Mouse (Mus musculus) liver, embryonic 14.5 days (tissue): ENCODE results near the gene Exosc9.

Experiments
- CTCF ChIP-seq: IDR thresholded peaks from 2 replicates; pipeline ENCODE4 v1.5.1; 2016; ENCODE audit warnings: antibody characterized with exemption, low read depth, control low read depth
- EP300 ChIP-seq: IDR thresholded peaks from 2 replicates; pipeline ENCODE4 v1.6.1; 2016; ENCODE audit warnings: antibody characterized with exemption, low read depth

GRCm38 (mm10) chr3:36530345-36530744, 22.1 kb upstream of the Exosc9 start:
- no peak for TF ChIP-seq CTCF
- TF ChIP-seq EP300, result no peak
